Mouse (Mus musculus) spleen, adult 2 months (tissue): ENCODE measurements at regions not wholly inside any gene's neighbourhood (a gene's known extent, or its start where the extent isn't known, plus 50 kb on each side); places are given as distances from the start of the nearest gene placed in this dataset.

Source experiments
- CTCF ChIP-seq: fragments of 200-500 bp; IDR thresholded peaks from 2 replicates; pipeline ENCODE4 v1.5.1; 2011; ENCODE audit warnings: mild to moderate bottlenecking, inconsistent platforms; ENCODE audit not compliant: insufficient read depth, insufficient read length, insufficient replicate concordance; ENCODE audit errors: extremely low read depth
- POLR2A ChIP-seq: fragments of 200-500 bp; IDR thresholded peaks from 2 replicates; pipeline ENCODE4 v1.6.1; 2011; ENCODE audit warnings: low read depth, low read length, inconsistent platforms

DNA sequence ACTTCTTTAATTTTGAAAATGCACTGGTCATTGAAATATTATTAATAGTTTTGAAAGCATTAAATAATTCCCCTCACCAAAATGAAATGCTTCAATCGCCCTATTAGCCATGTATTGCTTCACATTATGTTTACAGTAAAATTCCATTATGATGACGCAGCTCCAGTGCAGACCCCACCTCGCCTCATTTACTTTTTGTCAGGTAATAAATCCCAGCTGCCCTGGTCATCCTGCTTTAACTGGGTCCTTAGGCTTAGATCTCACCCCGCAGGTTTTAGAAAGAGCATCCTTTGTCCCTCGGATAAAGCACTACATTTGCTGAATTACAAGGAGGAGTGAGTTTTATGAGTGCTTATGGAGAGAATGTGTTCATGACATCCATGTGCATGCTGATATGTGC lies 2557.0 kb upstream of the Gm7489 start:
- TF ChIP-seq POLR2A (no peak), CTCF (no peak)
